Mouse (Mus musculus): ENCODE measurements around the gene Spop.

GRCm38 (mm10) chr11:95420880-95421435 is 7.1 kb downstream of the Spop start:
- TF ChIP-seq CTCF (IDR thresholded peaks at IDR 0.05; ENCODE audit: low read depth): no peak
- TF ChIP-seq EP300 (optimal IDR thresholded peaks at IDR 0.05): no peak
